Mouse (Mus musculus) retina, adult 2 months (tissue): Measurements from ENCODE around the gene Crat.

Source experiments
- DNase-seq: peaks from one replicate; pipeline ENCODE4 v3.0.0-alpha.2; 2012; ENCODE audit warnings: low read depth, low spot score

The Crat gene

GRCm38 (mm10) chr2:30415157-30415935 lies at the start of gene Crat:
Gene Crat (minus strand): TSS chr2:30415813.
- no peak for DNase-seq

- DNase-seq: no peak
These were observed 48.8 kb upstream of the Crat start for GRCm38 (mm10) chr2:30464411-30464810.

- DNase-seq: peak; percentile 47
These were observed 48.3 kb upstream of the Crat start for GRCm38 (mm10) chr2:30463904-30464330.

GRCm38 (mm10) chr2:30463341-30463761 lies 47.7 kb upstream of the Crat start:
- DNase-seq: no peak

- DNase-seq: no peak
These were observed 43.6 kb upstream of the Crat start for GRCm38 (mm10) chr2:30459241-30459640.

- no peak for DNase-seq
These were observed 42.7 kb upstream of the Crat start for GRCm38 (mm10) chr2:30458349-30458748.

- no peak for DNase-seq
These were observed 40.7 kb upstream of the Crat start for GRCm38 (mm10) chr2:30456104-30456980.

GRCm38 (mm10) chr2:30454587-30454986 lies 39.0 kb upstream of the Crat start:
- no peak for DNase-seq

- DNase-seq: no peak
These were observed 38.0 kb upstream of the Crat start for GRCm38 (mm10) chr2:30453570-30453969.

- DNase-seq: no peak
These were observed 35.9 kb upstream of the Crat start for GRCm38 (mm10) chr2:30451525-30451924.

GRCm38 (mm10) chr2:30450530-30450929 lies 34.9 kb upstream of the Crat start:
- DNase-seq: no peak

- DNase-seq: no peak
These were observed 32.8 kb upstream of the Crat start for GRCm38 (mm10) chr2:30448371-30448770.

- no peak for DNase-seq
These were observed 31.5 kb upstream of the Crat start for GRCm38 (mm10) chr2:30446891-30447826.

- DNase-seq: no peak
These were observed 29.7 kb upstream of the Crat start for GRCm38 (mm10) chr2:30445312-30445711.

GRCm38 (mm10) chr2:30444450-30444849 lies 28.8 kb upstream of the Crat start:
- no peak for DNase-seq

GRCm38 (mm10) chr2:30444006-30444405 lies 28.4 kb upstream of the Crat start:
- DNase-seq: no peak

- no peak for DNase-seq
These were observed 27.7 kb upstream of the Crat start for GRCm38 (mm10) chr2:30443281-30443680.

- DNase-seq: no peak
These were observed 26.9 kb upstream of the Crat start for GRCm38 (mm10) chr2:30442498-30442890.

- peak; percentile 18 for DNase-seq
These were observed 26.2 kb upstream of the Crat start for GRCm38 (mm10) chr2:30441518-30442497.
